Mouse (Mus musculus) testis, adult 2 months (tissue): ENCODE data around the gene Crygc.
"Not testable (repeated sequence)": the region's sequence is repeated elsewhere in the genome, so short reads cannot be mapped to it uniquely, and the experiment has no call there.

Source experiments
- CTCF ChIP-seq: fragments of 200-500 bp; IDR thresholded peaks from 2 replicates; pipeline ENCODE4 v1.5.1; 2012; ENCODE audit warnings: low read depth, mild to moderate bottlenecking, inconsistent platforms, low read length, moderate library complexity; ENCODE audit not compliant: control insufficient read depth, insufficient read depth, insufficient replicate concordance
- POLR2A ChIP-seq: fragments of 200-500 bp; IDR thresholded peaks from 2 replicates; pipeline ENCODE4 v1.6.1; 2012; ENCODE audit warnings: low read depth, mild to moderate bottlenecking, inconsistent platforms, low read length, moderate library complexity; ENCODE audit not compliant: control insufficient read depth

DNA sequence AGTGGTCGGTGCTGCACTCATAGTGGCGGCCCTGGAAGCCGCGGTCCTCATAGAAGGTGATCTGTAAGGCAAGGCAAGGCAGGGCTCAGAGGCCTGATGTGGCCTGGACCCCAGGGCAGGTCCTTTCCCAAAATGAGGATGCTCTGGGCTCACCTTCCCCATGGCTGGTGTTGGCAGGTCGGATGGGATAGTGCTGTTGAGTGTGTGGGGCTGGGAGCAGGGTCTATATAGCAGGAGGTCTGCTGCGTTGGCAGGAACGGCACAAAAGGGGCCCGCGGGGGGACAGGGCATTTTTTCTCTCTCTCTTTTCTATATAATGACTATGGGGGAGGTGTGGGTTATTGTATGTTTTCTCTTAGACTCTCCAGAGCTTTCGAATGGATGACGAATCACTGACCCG lies 22.5 kb downstream of the Crygc start, which contains the start of gene Cryge:
- not testable (repeated sequence) for TF ChIP-seq CTCF, POLR2A
